Mouse (Mus musculus) cerebellum, adult 2 months (tissue): ENCODE measurements around the gene Olfr69. TPM values are rescaled to one million over a fixed set of nuclear protein-coding genes. Genes with fewer than 3 reads are reported as not detected.
"Not testable (repeated sequence)": the region's sequence is repeated elsewhere in the genome, so short reads cannot be mapped to it uniquely, and the experiment has no call there.

Experiments used
- DNase-seq, 2 experiments: peaks; one replicate each; pipeline ENCODE4 v3.0.0; 2021
- H3K27ac ChIP-seq: fragments of 200-500 bp; 2 replicates; pipeline ENCODE4 v1.5.1; 2012; ENCODE audit warnings: low read length, control low read depth, inconsistent platforms; ENCODE audit not compliant: insufficient read depth
- H3K27me3 ChIP-seq: fragments of 200-500 bp; 2 replicates; pipeline ENCODE4 v1.6.1; 2012; ENCODE audit warnings: inconsistent platforms, mild to moderate bottlenecking, low read length, moderate library complexity; ENCODE audit not compliant: control insufficient read depth, insufficient read depth
- H3K4me1 ChIP-seq: fragments of 200-500 bp; 2 replicates; pipeline ENCODE4 v1.6.1; 2011; ENCODE audit warnings: low read length; ENCODE audit not compliant: control insufficient read depth, insufficient read depth
- H3K4me3 ChIP-seq: fragments of 200-500 bp; replicated peaks from 2 replicates; pipeline ENCODE3; 2011; ENCODE audit warnings: mild to moderate bottlenecking, low read depth, low read length, control low read depth; ENCODE audit not compliant: insufficient read depth
- CTCF ChIP-seq: fragments of 200-500 bp; IDR thresholded peaks from 2 replicates; pipeline ENCODE4 v1.5.1; 2011; ENCODE audit warnings: low read depth, mild to moderate bottlenecking, control low read depth, low read length, moderate library complexity, borderline replicate concordance; ENCODE audit not compliant: insufficient read depth
- POLR2A ChIP-seq: fragments of 200-500 bp; IDR thresholded peaks from 2 replicates; pipeline ENCODE4 v1.6.1; 2011; ENCODE audit warnings: low read length, control low read depth, borderline replicate concordance; ENCODE audit not compliant: insufficient read depth
- WGBS: fragments of 180-500 bp; shearing (Covaris S2); methylation state at CpG from one replicate; pipeline ENCODE4 v1.1.7; 2018; 5-methylcytosine and 5-hydroxymethylcytosine counted together
- polyA plus RNA-seq: library from polyadenylated mRNA; depleted of rRNA; stranded (reverse); fragments of >200 nt; gene quantifications from 2 replicates; pipeline ENCODE4 v1.2.3, GENCODE M21; 2012; rRNA removed

The Olfr69 gene
- polyA plus RNA-seq = not detected in 2 replicates

GRCm38 (mm10) chr7:103771494-103771893 lies at the start of gene Olfr69:
Gene Olfr69, minus strand, starts transcription at chr7:103771594.
- Histone ChIP-seq H3K4me1 (no peaks in the 10 kb centered on the region), H3K27ac (no peak within 1 kb of the TSS), H3K27me3 (no peaks in the 10 kb centered on the region), H3K4me3 (no peak within 1 kb of the TSS)
- TF ChIP-seq POLR2A = no peak
- 66% methylated on average over 2 of the region's 2 CpGs for WGBS
- DNase-seq = no peak

GRCm38 (mm10) chr7:103815085-103815484 lies 43.7 kb upstream of the Olfr69 start:
- WGBS = 86% methylated on average over 1 of the region's 2 CpGs
- H3K27me3 ChIP-seq, H3K27ac ChIP-seq, DNase-seq, H3K4me3 ChIP-seq, H3K4me1 ChIP-seq: not testable (repeated sequence)

GRCm38 (mm10) chr7:103813766-103814165 lies 42.4 kb upstream of the Olfr69 start, which contains the start of gene Hbb-bt:
Gene Hbb-bt, minus strand, starts transcription at chr7:103813996.
- H3K27me3 ChIP-seq = no peaks in the 10 kb centered on the region
- no peak for DNase-seq
- H3K27ac ChIP-seq = no peak within 1 kb of the TSS
- no peaks in the 10 kb centered on the region for H3K4me1 ChIP-seq
- 78% methylated on average over 3 of the region's 3 CpGs for WGBS
- TF ChIP-seq CTCF (no peak), POLR2A (no peak)
- H3K4me3 ChIP-seq = no peak within 1 kb of the TSS

DNA sequence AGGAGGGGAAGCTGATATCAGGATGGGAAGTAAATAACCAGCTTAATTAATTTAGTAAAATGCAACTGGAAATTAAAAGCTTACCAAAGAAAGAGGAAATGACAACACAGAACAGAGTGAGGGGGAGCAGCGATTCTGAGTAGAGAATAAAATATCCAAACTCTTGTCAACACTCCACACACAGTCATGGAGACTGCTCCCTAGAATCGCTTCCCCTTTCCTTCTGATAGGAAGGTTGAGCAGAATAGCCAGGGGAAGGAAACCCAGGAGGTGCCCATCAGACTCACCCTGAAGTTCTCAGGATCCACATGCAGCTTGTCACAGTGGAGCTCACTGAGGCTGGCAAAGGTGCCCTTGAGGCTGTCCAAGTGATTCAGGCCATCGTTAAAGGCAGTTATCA lies 41.8 kb upstream of the Olfr69 start:
- not testable (repeated sequence) for H3K4me1 ChIP-seq, H3K27ac ChIP-seq, DNase-seq, H3K4me3 ChIP-seq, H3K27me3 ChIP-seq
- no CpG with 5 or more reads among the region's 3 CpGs for WGBS

GRCm38 (mm10) chr7:103812174-103812573 lies 40.8 kb upstream of the Olfr69 start:
- 70% methylated on average over 1 of the region's 1 CpGs for WGBS

GRCm38 (mm10) chr7:103811223-103811845 lies 39.9 kb upstream of the Olfr69 start:
- no peak overlapping the region for H3K4me3 ChIP-seq
- no peak for DNase-seq
- no peaks in the 10 kb centered on the region for H3K4me1 ChIP-seq
- H3K27ac ChIP-seq = no peak overlapping the region
- H3K27me3 ChIP-seq = no peaks in the 10 kb centered on the region
- 78% methylated on average over 1 of the region's 1 CpGs for WGBS
- no peak for TF ChIP-seq POLR2A
- TF ChIP-seq CTCF = no peak

More at GRCm38 (mm10) chr7:103812174-103812573, 40.8 kb upstream of the Olfr69 start:
- no peak for TF ChIP-seq CTCF
- TF ChIP-seq POLR2A = no peak
- no peak overlapping the region for H3K4me3 ChIP-seq
- H3K27me3 ChIP-seq = no peaks in the 10 kb centered on the region
- H3K27ac ChIP-seq = no peak overlapping the region
- no peaks in the 10 kb centered on the region for H3K4me1 ChIP-seq
- DNase-seq = no peak

- H3K4me3 ChIP-seq = no peak overlapping the region
- H3K4me1 ChIP-seq = no peaks in the 10 kb centered on the region
- H3K27ac ChIP-seq = no peak overlapping the region
- no peaks in the 10 kb centered on the region for H3K27me3 ChIP-seq
- WGBS = 71% methylated on average over 3 of the region's 3 CpGs
- TF ChIP-seq POLR2A (no peak), CTCF (no peak)
- DNase-seq = no peak
Observed at GRCm38 (mm10) chr7:103810746-103811145, 39.4 kb upstream of the Olfr69 start.

GRCm38 (mm10) chr7:103810296-103810695 lies 38.9 kb upstream of the Olfr69 start:
- WGBS = 76% methylated on average over 1 of the region's 1 CpGs

More at GRCm38 (mm10) chr7:103810296-103810695, 38.9 kb upstream of the Olfr69 start:
- Histone ChIP-seq H3K27ac (no peak overlapping the region), H3K4me3 (no peak overlapping the region), H3K27me3 (no peaks in the 10 kb centered on the region), H3K4me1 (no peaks in the 10 kb centered on the region)
- DNase-seq = no peak
- no peak for TF ChIP-seq POLR2A
- TF ChIP-seq CTCF = no peak
